Mouse (Mus musculus) bone marrow, adult 2 months (tissue): ENCODE measurements around the gene Rnf182.

Experiments used
- CTCF ChIP-seq: fragments of 200-500 bp; IDR thresholded peaks from 2 replicates; pipeline ENCODE4 v1.5.1; 2011; ENCODE audit warnings: low read length, control low read depth; ENCODE audit not compliant: control insufficient read depth, insufficient read depth
- POLR2A ChIP-seq: fragments of 200-500 bp; IDR thresholded peaks from 2 replicates; pipeline ENCODE4 v1.6.1; 2011; ENCODE audit warnings: low read depth, mild to moderate bottlenecking, control low read depth, low read length, borderline replicate concordance; ENCODE audit not compliant: control insufficient read depth

DNA sequence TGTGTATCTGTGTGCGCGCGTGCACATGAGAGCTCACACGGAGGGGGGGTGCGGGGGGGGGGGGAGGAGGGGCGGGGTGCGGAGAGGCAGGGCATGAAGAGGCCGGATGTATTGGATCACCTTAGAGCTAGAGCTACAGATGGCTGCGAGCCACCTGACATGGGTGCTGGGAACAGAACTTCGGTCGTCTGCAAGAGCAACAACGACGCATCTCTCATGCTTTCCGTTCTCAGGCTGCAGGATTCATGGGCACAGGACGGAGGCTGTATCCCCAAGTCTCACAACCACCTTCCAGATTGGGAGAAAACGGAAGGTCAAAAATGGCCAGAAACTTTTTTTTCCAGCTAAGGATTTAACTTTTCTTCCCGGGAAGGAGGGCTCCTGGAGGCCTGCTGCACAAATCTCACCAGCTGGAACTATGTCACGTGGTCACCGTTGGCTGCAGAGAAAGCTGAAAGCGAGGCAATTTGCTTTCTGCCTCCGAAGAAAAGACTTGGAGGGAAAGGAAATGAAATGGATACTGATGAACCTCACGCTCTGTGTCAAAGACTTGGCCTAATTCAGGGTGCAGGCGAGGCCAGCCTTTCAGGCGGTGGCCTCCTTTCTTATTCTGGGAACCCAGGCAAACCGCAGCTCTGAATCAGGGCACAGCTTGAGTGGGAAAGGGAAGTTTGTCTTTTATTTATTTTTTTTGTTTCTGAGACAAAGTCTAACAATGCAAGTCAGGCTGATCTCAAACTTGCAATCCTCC is 48.2 kb upstream of the Rnf182 start:
- TF ChIP-seq CTCF (no peak), POLR2A (no peak)
